9 mouse cellular contexts compared by ENCODE assay signal in genomic region chr2:118431589-118431988, GRCm38 (mm10). TPM values are rescaled to one million over a fixed set of nuclear protein-coding genes. Genes with fewer than 3 reads are reported as not detected.
DNase-seq lines count a peak whose midpoint lies in the region; ATAC-seq and TF ChIP-seq lines count a peak whose summit lies in the region.
"Had no signal": no experiment of that assay in that cellular context is flagged by ENCODE, and none has a peak within 500 bp of the region (broad histone marks: within the 10 kb centered on the region; RNA-seq: fewer than 3 reads in every experiment).

No protein-coding gene starts in this region.

- H3K4me1 ChIP-seq in heart, postnatal 0 days (ENCODE audit: control insufficient read depth, insufficient read depth), result no peaks in the 10 kb centered on the region
- H3K4me1 ChIP-seq in spleen, adult 2 months (ENCODE audit: control insufficient read depth, insufficient read depth, insufficient read length), result no peaks in the 10 kb centered on the region
- H3K4me1 ChIP-seq: embryonic facial prominence, embryonic 12.5 days had no signal

- TF ChIP-seq EP300 in heart, postnatal 0 days (IDR thresholded peaks at IDR 0.05; ENCODE audit: low read depth), result no peak

- H3K36me3 ChIP-seq in heart, postnatal 0 days (replicated peaks; ENCODE audit: control insufficient read depth, insufficient read depth, low read length), result peaks cover 91% of the 10 kb centered on the region
- peaks cover 29% of the 10 kb centered on the region for H3K36me3 ChIP-seq in spleen, adult 2 months (ENCODE audit: control insufficient read depth, insufficient read depth, low read length)

- no peak overlapping the region for H3K9ac ChIP-seq in heart, postnatal 0 days (replicated peaks; ENCODE audit: low read depth, low read length)
- H3K9ac ChIP-seq: embryonic facial prominence, embryonic 12.5 days had no signal

- no peak overlapping the region for H3K27ac ChIP-seq in heart, postnatal 0 days (ENCODE audit: low read depth)
- H3K27ac ChIP-seq in spleen, adult 2 months (ENCODE audit: insufficient read depth, low read length), result no peak overlapping the region
- H3K27ac ChIP-seq: embryonic facial prominence, embryonic 12.5 days had no signal

- no peaks in the 10 kb centered on the region for H3K27me3 ChIP-seq in heart, postnatal 0 days (ENCODE audit: control insufficient read depth, insufficient read depth, low read length)
- H3K27me3 ChIP-seq in spleen, adult 2 months (ENCODE audit: control insufficient read depth, insufficient read depth, low read length), result no peaks in the 10 kb centered on the region
- H3K27me3 ChIP-seq: embryonic facial prominence, embryonic 12.5 days had no signal

- 75% methylated on average over 5 of the region's 5 CpGs for WGBS in heart, postnatal 0 days
- WGBS in spleen, adult 2 months, result 84% methylated on average over 5 of the region's 5 CpGs

- no peak overlapping the region for H3K4me3 ChIP-seq in heart, postnatal 0 days (ENCODE audit: low read depth, low read length)
- no peak overlapping the region for H3K4me3 ChIP-seq in spleen, adult 2 months (ENCODE audit: extremely low read depth, insufficient read depth, insufficient read length)
- H3K4me3 ChIP-seq: embryonic facial prominence, embryonic 12.5 days had no signal

- no peak for DNase-seq in heart, postnatal 0 days (ENCODE audit: low spot score)
- DNase-seq in heart, adult 9 months (ENCODE audit: low spot score in 2 of 2), result no peak
- DNase-seq in spleen, adult 2 months (ENCODE audit: low read depth in 1 of 2, low spot score in 2 of 2), result peak; percentile 3 to 45
- no peak for DNase-seq in spleen, adult 12 weeks (ENCODE audit: low spot score)
- peak; percentile 9 for DNase-seq in c-Kit-positive CD71-positive TER-119-negative erythroid progenitor cells, embryonic 14.5 days (ENCODE audit: low read depth)
- DNase-seq in kidney, postnatal 25 days, result peak; percentile 51 to 61
- DNase-seq in spleen, postnatal 4 days (ENCODE audit: low spot score in 2 of 2), result peak; percentile 21 to 68
- no peak for DNase-seq in layer of hippocampus, postnatal 14 days (ENCODE audit: low spot score in 2 of 2)

- no peak overlapping the region for H3K4me2 ChIP-seq in heart, postnatal 0 days (ENCODE audit: low read depth, low read length)
- H3K4me2 ChIP-seq: embryonic facial prominence, embryonic 12.5 days had no signal

- peak; percentile 48 for TF ChIP-seq CTCF in heart, postnatal 0 days (IDR thresholded peaks at IDR 0.05; ENCODE audit: low read depth)
- TF ChIP-seq CTCF in spleen, adult 2 months (IDR thresholded peaks at IDR 0.05; ENCODE audit: extremely low read depth, insufficient read depth, insufficient read length, insufficient replicate concordance), result peak; percentile 39; the same call in 1 of the 2 replicates

- ATAC-seq in heart, postnatal 0 days (ENCODE audit: insufficient read depth, low read depth), result no peak

- no peak for TF ChIP-seq POLR2A in spleen, adult 2 months (IDR thresholded peaks at IDR 0.05; ENCODE audit: low read depth, low read length)

- H3K9me3 ChIP-seq in heart, postnatal 0 days (replicated peaks; ENCODE audit: control insufficient read depth, low read length), result no peaks in the 10 kb centered on the region
- H3K9me3 ChIP-seq: embryonic facial prominence, embryonic 12.5 days had no signal

RNA-seq across cellular contexts. Expression of gene Eif2ak4, which starts 43.2 kb away (rescaled TPM):
- total RNA-seq in heart, postnatal 0 days (2014; rRNA removed; ENCODE audit: low replicate concordance), result 12.1 and 12.3 TPM in 2 replicates
- 3.0 TPM in 2 replicates for polyA plus RNA-seq in heart, postnatal 0 days (2015; fragmentation: Nextera tagmentation; extraction: Ambion mirVana)
- 11.2 and 11.9 TPM in 2 replicates for polyA plus RNA-seq in spleen, adult 2 months (2012; rRNA removed)
- 10 to 100 TPM; 24.5 to 26.9 TPM for total RNA-seq in layer of hippocampus, postnatal 14 days (2021)

RNA-seq across cellular contexts. Expression of gene Srp14, which starts 47.9 kb away (rescaled TPM):
- 123 and 141 TPM in 2 replicates for total RNA-seq in heart, postnatal 0 days (2014; rRNA removed; ENCODE audit: low replicate concordance)
- 210 and 219 TPM in 2 replicates for polyA plus RNA-seq in heart, postnatal 0 days (2015; fragmentation: Nextera tagmentation; extraction: Ambion mirVana)
- 29.0 and 32.0 TPM in 2 replicates for polyA plus RNA-seq in spleen, adult 2 months (2012; rRNA removed)
- 100 to 1,000 TPM; 169 to 184 TPM for total RNA-seq in layer of hippocampus, postnatal 14 days (2021)

RNA-seq across cellular contexts. Expression of gene Gpr176, which starts 58.4 kb away (rescaled TPM):
- 0.27 and 1.2 TPM in 2 replicates for total RNA-seq in heart, postnatal 0 days (2014; rRNA removed; ENCODE audit: low replicate concordance)
- polyA plus RNA-seq in heart, postnatal 0 days (2015; fragmentation: Nextera tagmentation; extraction: Ambion mirVana), result 0.31 and 0.40 TPM in 2 replicates
- polyA plus RNA-seq in spleen, adult 2 months (2012; rRNA removed), result 1.3 and 1.8 TPM in 2 replicates
- total RNA-seq in layer of hippocampus, postnatal 14 days (2021), result 10 to 100 TPM; 14.0 to 14.4 TPM

Comparison
In these comparisons a context has a peak if more than half of its experiments do, and no peak if none do; other contexts are left out.
1. DNase-seq: peak in spleen, adult 2 months (2 of 2), c-Kit-positive CD71-positive TER-119-negative erythroid progenitor cells, embryonic 14.5 days (single experiment), kidney, postnatal 25 days (2 of 2) and spleen, postnatal 4 days (2 of 2); none in heart, postnatal 0 days (single experiment), heart, adult 9 months (0 of 2), spleen, adult 12 weeks (single experiment) and layer of hippocampus, postnatal 14 days (0 of 2).